Mouse (Mus musculus): ENCODE results near the gene Il6st. TPM values are rescaled to one million over a fixed set of nuclear protein-coding genes. Genes with fewer than 3 reads are reported as not detected.

Il6st gene
- polyA plus RNA-seq, 1 experiment from 2014 or later: 24.5 TPM

DNA sequence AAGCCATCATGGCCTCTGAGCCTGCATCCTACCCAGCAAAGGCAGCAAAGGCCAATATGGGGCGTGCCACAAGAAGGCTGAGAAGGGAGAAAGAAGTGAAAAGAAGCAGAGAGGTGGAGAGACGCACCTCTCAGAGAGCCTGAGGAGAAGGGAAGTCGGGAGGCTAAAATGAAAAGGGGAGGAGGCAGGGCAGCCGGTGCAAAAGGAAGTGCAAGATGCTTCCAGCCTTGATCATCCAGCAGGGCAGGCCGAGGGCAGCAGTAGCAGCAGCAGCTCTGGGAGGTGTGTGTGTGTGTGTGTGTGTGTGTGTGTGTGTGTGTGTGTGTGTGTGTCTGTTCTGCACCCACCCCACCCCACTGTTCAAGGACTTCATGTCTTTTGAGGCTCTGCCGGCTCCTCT is 58.4 kb downstream of the Il6st start:
- Histone ChIP-seq H3K27me3 (ENCODE audit: insufficient read depth, poor library complexity, severe bottlenecking) (no peaks in the 10 kb centered on the region), H3K4me1 (replicated peaks) (0 out of 2 replicates have a peak, but pooled peaks cover 4% of the 10 kb centered on the region), H3K9me3 (peaks cover 9% of the 10 kb centered on the region; the same call in 1 of the 2 replicates), H3K4me3 (no peak overlapping the region), H3K27ac (no peak overlapping the region), H3K36me3 (no peaks in the 10 kb centered on the region)
- WGBS: 68% methylated on average over 6 of the region's 6 CpGs
- DNase-seq (ENCODE audit: low spot score): no peak

DNA sequence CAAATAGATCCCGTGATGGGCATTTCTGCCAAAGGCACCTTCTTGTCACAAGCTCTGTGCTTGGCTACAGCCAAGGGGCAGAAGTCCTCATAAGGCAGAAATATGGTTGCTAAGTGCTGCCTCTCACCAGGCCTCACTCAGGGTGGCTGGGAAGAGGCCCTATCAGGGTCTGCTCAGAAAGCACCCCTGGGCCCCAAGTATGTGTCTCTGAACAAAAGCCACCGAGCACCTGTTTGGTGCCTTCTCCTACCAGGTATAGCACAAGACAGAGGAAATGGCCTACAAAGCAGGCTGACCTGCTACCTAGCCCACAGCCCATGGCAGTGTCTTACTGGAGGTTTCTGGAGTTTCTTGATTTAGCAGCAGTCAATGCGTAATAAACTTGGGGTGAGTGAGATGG is 59.0 kb downstream of the Il6st start:
- H3K27ac ChIP-seq: no peak overlapping the region
- H3K27me3 ChIP-seq (ENCODE audit: insufficient read depth, poor library complexity, severe bottlenecking): no peaks in the 10 kb centered on the region
- WGBS: 83% methylated on average over 3 of the region's 3 CpGs
- H3K4me3 ChIP-seq: no peak overlapping the region
- no peak for DNase-seq (ENCODE audit: low spot score)
- no peaks in the 10 kb centered on the region for H3K36me3 ChIP-seq
- 0 out of 2 replicates have a peak, but pooled peaks cover 4% of the 10 kb centered on the region for H3K4me1 ChIP-seq (replicated peaks)
- H3K9me3 ChIP-seq: peaks cover 7% of the 10 kb centered on the region; the same call in 1 of the 2 replicates

DNA sequence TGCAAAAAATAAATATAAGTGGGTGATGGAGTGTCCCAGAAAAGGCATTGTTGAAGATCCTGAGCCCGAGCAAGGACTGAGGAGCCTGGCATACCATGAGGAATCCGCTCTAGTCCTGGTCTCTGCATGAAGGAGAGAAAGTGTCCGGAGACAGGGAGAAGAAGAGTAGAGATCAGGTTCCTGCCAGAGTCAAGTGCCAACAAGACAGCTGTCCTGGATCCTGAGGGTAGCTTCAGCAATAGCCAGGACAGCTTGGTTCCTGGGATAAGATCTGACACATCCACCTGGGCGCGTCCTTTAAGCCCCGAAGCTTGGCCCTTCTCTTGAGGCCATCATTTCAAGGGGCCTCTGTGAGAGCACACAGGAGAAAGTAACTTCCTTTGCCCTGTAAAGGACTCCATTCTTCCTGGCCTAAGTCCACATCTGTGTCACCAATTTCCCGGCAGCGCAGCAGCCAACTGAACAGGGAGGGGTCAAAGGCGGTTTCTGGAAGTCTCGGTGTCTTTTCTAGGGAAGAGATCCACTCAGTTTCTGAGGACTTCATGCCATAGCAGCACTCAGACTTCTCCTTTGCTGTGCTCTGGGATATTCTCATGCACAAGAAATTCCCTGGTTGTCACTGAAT is 59.6 kb downstream of the Il6st start:
- no peak overlapping the region for H3K4me3 ChIP-seq
- no peaks in the 10 kb centered on the region for H3K27me3 ChIP-seq (ENCODE audit: insufficient read depth, poor library complexity, severe bottlenecking)
- no peaks in the 10 kb centered on the region for H3K36me3 ChIP-seq
- 93% methylated on average over 10 of the region's 10 CpGs for WGBS
- peaks cover 2% of the 10 kb centered on the region; the same call in 1 of the 2 replicates for H3K9me3 ChIP-seq
- no peak for DNase-seq (ENCODE audit: low spot score)
- H3K4me1 ChIP-seq (replicated peaks): 0 out of 2 replicates have a peak, but pooled peaks cover 4% of the 10 kb centered on the region
- H3K27ac ChIP-seq: no peak overlapping the region

DNA sequence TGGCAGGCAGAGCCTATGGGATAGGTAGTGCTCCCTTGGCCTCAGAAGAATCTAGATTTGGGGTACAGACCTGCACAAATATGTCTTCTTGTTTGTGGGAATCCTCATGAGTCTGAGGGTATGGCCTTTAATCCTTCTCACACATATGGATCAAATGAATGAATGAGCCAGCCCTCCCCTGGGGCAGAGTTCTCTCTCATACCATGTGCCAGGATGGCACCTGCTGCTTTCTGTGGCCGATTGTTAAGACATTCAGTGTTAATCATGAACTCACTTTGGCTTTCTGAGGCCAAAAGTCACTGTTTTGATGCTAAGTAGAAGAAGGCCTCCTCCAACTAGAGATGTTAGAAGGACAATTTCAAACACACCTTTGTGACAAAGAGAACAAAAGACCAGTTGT is 63.3 kb downstream of the Il6st start:
- 0 out of 2 replicates have a peak, but pooled peaks cover 2% of the 10 kb centered on the region for H3K4me1 ChIP-seq (replicated peaks)
- DNase-seq (ENCODE audit: low spot score): no peak
- no peaks in the 10 kb centered on the region for H3K27me3 ChIP-seq (ENCODE audit: insufficient read depth, poor library complexity, severe bottlenecking)
- no peaks in the 10 kb centered on the region for H3K36me3 ChIP-seq
- no peak overlapping the region for H3K4me3 ChIP-seq
- WGBS: 52% methylated on average over 1 of the region's 1 CpGs
- no peak overlapping the region for H3K27ac ChIP-seq
- no peaks in the 10 kb centered on the region for H3K9me3 ChIP-seq

DNA sequence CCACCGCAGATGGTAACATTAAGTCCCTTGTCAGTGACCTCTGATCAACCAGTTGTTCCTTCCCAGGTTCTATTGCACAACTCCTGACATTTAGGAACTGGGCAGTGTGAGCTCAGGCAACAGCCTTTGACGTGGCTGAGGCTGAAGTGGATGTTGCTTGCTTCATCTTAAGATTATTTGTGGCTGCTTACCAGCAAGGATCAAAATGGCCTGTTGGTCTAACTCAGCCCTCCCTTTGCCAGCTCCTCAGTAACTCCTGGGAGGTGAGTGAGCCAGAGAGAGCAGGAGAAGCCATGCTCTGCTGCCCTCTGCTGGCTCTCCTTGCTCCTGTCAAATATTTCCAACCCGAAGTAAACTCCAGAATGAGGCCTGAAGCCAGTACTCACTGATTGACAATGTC is 66.0 kb downstream of the Il6st start:
- H3K4me3 ChIP-seq: no peak overlapping the region
- H3K4me1 ChIP-seq (replicated peaks): no peaks in the 10 kb centered on the region
- no peaks in the 10 kb centered on the region for H3K9me3 ChIP-seq
- peak; percentile 74 for DNase-seq (ENCODE audit: low spot score)
- H3K27me3 ChIP-seq (ENCODE audit: insufficient read depth, poor library complexity, severe bottlenecking): no peaks in the 10 kb centered on the region
- WGBS: 40% methylated on average over 3 of the region's 3 CpGs
- no peaks in the 10 kb centered on the region for H3K36me3 ChIP-seq
- no peak overlapping the region for H3K27ac ChIP-seq

DNA sequence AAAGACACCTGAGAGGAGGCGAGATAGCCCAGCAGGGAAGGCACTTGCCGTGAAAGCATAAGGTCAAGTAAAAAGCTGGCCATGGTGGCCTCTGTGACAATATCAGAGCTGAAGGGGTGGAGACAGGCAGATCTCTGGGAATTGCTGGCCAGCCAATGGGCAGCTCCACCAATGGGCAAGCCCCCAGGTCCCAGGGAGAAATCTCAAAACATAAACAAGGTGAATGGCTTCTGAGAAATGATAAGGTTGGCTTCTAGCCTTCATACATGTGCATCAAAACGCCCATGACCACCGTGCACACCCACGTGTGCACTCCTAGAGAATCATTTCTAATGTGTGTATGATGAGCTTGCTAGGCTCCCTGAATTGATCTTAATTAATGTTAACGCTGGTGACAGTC is 68.4 kb downstream of the Il6st start:
- DNase-seq (ENCODE audit: low spot score): no peak
- Histone ChIP-seq H3K4me3 (no peak overlapping the region), H3K9me3 (no peaks in the 10 kb centered on the region), H3K36me3 (no peaks in the 10 kb centered on the region), H3K27ac (no peak overlapping the region), H3K4me1 (replicated peaks) (no peaks in the 10 kb centered on the region), H3K27me3 (ENCODE audit: insufficient read depth, poor library complexity, severe bottlenecking) (no peaks in the 10 kb centered on the region)
- 87% methylated on average over 6 of the region's 6 CpGs for WGBS

DNA sequence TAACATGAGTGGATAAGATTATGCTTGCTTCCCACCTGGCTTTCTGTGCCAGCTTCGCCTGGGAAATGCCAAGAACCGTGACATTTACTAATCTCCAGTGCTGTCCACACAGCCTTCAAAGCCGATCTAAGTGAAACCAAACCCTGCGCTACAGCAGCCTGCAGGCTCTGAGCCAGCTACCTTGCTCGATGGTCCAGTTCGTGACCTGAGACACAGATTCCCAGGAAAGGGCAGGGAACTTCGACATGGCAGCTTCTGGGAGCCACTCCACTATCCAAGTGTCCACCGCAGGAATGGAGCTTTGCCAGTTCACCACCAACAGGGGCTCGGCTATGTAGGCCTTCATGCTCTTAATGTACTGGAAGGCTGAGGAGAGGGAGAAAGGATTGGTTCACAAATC is 69.7 kb downstream of the Il6st start:
- H3K27me3 ChIP-seq (ENCODE audit: insufficient read depth, poor library complexity, severe bottlenecking): no peaks in the 10 kb centered on the region
- H3K36me3 ChIP-seq: no peaks in the 10 kb centered on the region
- no peak for DNase-seq (ENCODE audit: low spot score)
- H3K27ac ChIP-seq: no peak overlapping the region
- 84% methylated on average over 9 of the region's 9 CpGs for WGBS
- H3K4me1 ChIP-seq (replicated peaks): no peaks in the 10 kb centered on the region; the same call in 1 of the 2 replicates
- no peaks in the 10 kb centered on the region for H3K9me3 ChIP-seq
- no peak overlapping the region for H3K4me3 ChIP-seq

DNA sequence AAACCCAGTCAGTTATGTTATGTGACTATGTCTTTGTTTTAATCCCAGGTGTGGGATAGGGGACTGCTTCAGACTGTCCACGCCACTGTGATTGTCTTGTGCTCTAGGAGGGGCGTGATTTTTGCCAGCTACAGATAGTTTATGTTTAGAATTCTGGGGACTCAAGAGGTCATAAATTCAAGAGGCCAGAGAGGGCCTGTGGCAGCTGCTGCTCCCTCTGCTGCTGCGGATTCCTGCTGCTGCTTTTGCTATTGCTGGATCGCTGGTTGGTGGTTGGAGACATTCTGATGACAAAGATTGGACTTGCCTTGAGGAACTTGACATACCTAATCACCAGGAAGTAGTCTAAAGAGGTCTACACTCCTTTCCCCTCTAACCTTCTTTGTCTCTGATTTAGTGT is 72.7 kb downstream of the Il6st start:
- Histone ChIP-seq H3K27ac (no peak overlapping the region), H3K4me3 (no peak overlapping the region), H3K27me3 (ENCODE audit: insufficient read depth, poor library complexity, severe bottlenecking) (no peaks in the 10 kb centered on the region), H3K9me3 (no peaks in the 10 kb centered on the region), H3K4me1 (replicated peaks) (peaks cover 5% of the 10 kb centered on the region; the same call in 1 of the 2 replicates), H3K36me3 (no peaks in the 10 kb centered on the region)
- WGBS: 84% methylated on average over 4 of the region's 4 CpGs
- no peak for DNase-seq (ENCODE audit: low spot score)

DNA sequence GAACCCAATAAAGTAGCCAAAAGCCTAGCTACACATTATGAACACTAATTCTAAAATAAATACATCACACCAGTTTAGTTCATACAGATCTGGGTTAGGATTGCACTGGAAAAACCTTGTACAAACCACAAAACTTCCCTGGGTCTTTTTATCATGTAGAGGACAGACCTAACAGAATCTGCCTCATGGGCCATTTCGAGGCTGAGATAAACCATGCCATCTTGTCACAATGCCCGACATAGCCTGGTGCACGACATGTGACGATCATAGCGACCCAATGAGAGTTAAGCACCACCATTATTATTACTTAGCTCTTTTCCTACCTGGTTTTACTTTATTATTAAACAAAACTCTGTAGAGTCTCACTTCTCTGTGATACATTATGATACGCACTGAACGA is 73.2 kb downstream of the Il6st start:
- H3K36me3 ChIP-seq: no peaks in the 10 kb centered on the region
- WGBS: 94% methylated on average over 7 of the region's 7 CpGs
- DNase-seq (ENCODE audit: low spot score): no peak
- no peaks in the 10 kb centered on the region for H3K9me3 ChIP-seq
- H3K27ac ChIP-seq: no peak overlapping the region
- H3K4me3 ChIP-seq: no peak overlapping the region
- no peaks in the 10 kb centered on the region for H3K27me3 ChIP-seq (ENCODE audit: insufficient read depth, poor library complexity, severe bottlenecking)
- H3K4me1 ChIP-seq (replicated peaks): peaks cover 5% of the 10 kb centered on the region; the same call in 1 of the 2 replicates

DNA sequence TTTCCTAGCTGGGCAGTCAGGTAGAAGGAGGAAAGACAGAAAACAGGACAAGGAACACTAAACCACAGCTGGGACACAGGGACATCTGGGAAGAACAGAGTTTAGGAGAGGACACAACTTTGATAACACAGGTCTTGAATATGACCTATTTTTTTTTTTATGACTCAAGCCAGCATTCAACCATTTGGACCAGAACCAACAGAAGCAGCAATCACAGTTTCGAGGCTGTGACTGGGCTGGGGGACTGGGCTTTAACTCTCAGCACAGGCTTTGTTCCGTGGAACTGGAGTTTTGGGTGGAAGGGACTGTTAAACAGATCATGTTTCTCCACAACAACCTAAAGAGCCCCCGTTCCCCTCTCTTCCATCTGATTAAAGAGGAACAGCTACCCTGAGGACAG is 76.7 kb downstream of the Il6st start:
- H3K4me1 ChIP-seq (replicated peaks): peaks cover 5% of the 10 kb centered on the region; the same call in 1 of the 2 replicates
- 67% methylated on average over 3 of the region's 3 CpGs for WGBS
- no peak overlapping the region for H3K27ac ChIP-seq
- no peaks in the 10 kb centered on the region for H3K9me3 ChIP-seq
- no peaks in the 10 kb centered on the region for H3K36me3 ChIP-seq
- DNase-seq (ENCODE audit: low spot score): no peak
- no peak overlapping the region for H3K4me3 ChIP-seq
- H3K27me3 ChIP-seq (ENCODE audit: insufficient read depth, poor library complexity, severe bottlenecking): no peaks in the 10 kb centered on the region

DNA sequence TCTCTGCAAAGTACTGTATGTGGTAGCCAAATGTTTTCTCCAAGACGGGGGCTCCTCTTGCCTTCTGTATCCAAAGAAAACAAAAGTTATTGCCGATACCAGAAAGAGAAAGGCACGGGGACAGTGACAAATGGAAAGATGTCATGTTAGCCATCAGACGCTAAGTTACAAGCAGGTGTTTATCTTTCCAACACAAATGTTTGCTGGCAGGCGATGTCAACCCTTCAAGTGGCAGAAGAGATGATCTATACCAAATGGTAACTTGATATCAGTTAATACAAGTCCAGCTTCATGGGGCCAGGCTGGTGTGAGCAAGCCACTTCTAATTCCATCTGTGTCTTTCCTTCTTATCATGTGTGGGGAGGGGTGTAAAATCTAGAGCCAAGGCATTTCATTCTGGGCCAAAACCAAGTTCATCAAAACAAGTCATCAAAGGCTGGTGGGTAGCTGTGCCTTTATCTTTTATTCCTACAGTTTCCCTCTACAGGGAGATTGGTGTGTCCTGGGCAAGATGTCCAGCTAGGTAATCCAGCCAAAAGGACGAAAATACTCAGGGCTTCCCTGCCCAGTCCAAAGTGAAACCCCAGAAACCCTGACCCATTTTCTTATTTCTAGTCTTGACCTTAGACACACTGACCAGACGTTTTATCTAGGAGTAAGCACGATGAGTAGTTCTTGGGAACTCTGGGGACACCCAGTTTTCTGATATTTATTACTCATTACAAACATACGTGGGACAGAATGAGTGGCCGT is 77.5 kb downstream of the Il6st start:
- DNase-seq (ENCODE audit: low spot score): no peak
- Histone ChIP-seq H3K4me1 (replicated peaks) (peaks cover 5% of the 10 kb centered on the region; the same call in 1 of the 2 replicates), H3K9me3 (no peaks in the 10 kb centered on the region), H3K27ac (no peak overlapping the region), H3K4me3 (no peak overlapping the region), H3K27me3 (ENCODE audit: insufficient read depth, poor library complexity, severe bottlenecking) (no peaks in the 10 kb centered on the region), H3K36me3 (no peaks in the 10 kb centered on the region)
- WGBS: 81% methylated on average over 10 of the region's 10 CpGs

DNA sequence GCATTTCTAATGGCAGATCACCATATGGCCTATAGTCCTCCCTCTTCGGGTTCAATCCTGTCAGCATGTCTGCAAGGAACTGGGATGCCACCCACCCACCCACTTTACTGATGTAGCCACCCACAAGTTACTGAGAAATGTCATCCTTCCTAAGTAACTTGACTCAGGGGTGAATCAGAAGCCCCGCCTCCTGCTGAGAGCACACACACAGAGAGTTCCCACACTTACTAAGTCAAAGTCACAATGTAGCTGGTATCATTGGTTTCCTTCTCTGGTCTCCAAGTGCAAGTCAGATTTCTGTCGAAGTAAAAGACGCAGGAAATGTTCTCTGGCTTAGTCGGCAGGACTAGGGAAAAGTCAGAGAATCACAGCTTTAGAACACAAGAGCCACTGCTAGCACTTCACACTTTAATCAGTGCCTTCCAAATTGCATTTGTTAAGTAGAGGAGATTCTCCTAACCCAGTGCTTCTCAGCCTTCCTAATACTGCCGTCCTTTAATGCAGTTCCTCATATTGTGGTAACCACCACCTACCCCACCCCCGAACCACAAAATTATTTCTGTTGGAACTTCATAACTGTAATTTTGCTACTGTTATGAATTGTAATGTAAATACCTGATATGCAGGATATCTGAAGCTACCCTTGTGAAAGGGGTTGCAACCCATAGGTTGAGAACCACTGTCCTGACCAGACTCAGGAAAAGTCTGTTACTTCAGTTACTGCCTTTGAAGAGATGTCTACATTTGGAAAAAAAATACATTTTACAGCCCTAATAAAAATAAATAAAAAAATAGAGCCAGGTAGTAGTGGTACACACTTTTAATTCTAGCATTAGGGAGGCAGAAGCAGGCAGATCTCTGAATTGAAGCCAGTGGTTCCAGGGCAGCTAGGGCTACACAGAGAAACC is 88.0 kb downstream of the Il6st start:
- Histone ChIP-seq H3K9me3 (no peaks in the 10 kb centered on the region), H3K4me1 (replicated peaks) (no peaks in the 10 kb centered on the region), H3K27me3 (ENCODE audit: insufficient read depth, poor library complexity, severe bottlenecking) (no peaks in the 10 kb centered on the region), H3K4me3 (no peak overlapping the region), H3K27ac (no peak overlapping the region), H3K36me3 (no peaks in the 10 kb centered on the region)
- WGBS: 90% methylated on average over 7 of the region's 7 CpGs
- DNase-seq (ENCODE audit: low spot score): no peak
